Mouse (Mus musculus) limb, embryonic 14.5 days (tissue): ENCODE data around the gene Gpr18. TPM values are rescaled to one million over a fixed set of nuclear protein-coding genes. Genes with fewer than 3 reads are reported as not detected.

Experiments used
- ATAC-seq: fragments of 200-750 bp; cut with Nextera tagmentation; 2 replicates; pipeline ENCODE4 v1.8.0; 2017; ENCODE audit warnings: low read depth, moderate number of reproducible peaks, moderate TSS enrichment; ENCODE audit not compliant: low FRiP score
- DNase-seq: peaks from one replicate; pipeline ENCODE4 v3.0.0-alpha.2; 2015; ENCODE audit warnings: low spot score
- H3K27ac ChIP-seq: fragments of 300-500 bp; sonication (generic); replicated peaks from 2 replicates; pipeline ENCODE4 v1.5.1; 2014; ENCODE audit warnings: low read depth, mild to moderate bottlenecking, low read length, moderate library complexity, mixed read lengths
- H3K27me3 ChIP-seq: fragments of 300-500 bp; sonication (generic); 2 replicates; pipeline ENCODE4 v1.6.1; 2014; ENCODE audit warnings: low read length, mixed read lengths; ENCODE audit not compliant: control insufficient read depth, insufficient read depth
- H3K36me3 ChIP-seq: fragments of 300-500 bp; sonication (generic); 2 replicates; pipeline ENCODE4 v1.6.1; 2014; ENCODE audit warnings: mild to moderate bottlenecking, low read length, moderate library complexity, mixed read lengths; ENCODE audit not compliant: control insufficient read depth, insufficient read depth
- H3K4me1 ChIP-seq: fragments of 300-500 bp; sonication (generic); 2 replicates; pipeline ENCODE4 v1.6.1; 2014; ENCODE audit warnings: antibody characterized with exemption, low read length, mixed read lengths; ENCODE audit not compliant: control insufficient read depth, insufficient read depth
- H3K4me2 ChIP-seq: fragments of 300-500 bp; sonication (generic); replicated peaks from 2 replicates; pipeline ENCODE4 v1.6.1; 2014; ENCODE audit warnings: low read depth, mild to moderate bottlenecking, low read length, moderate library complexity; ENCODE audit not compliant: severe bottlenecking
- H3K4me3 ChIP-seq: fragments of 300-500 bp; sonication (generic); replicated peaks from 2 replicates; pipeline ENCODE4 v1.5.1; 2014; ENCODE audit warnings: low read length
- H3K9ac ChIP-seq: fragments of 300-500 bp; sonication (generic); 2 replicates; pipeline ENCODE4 v1.6.1; 2014; ENCODE audit warnings: mild to moderate bottlenecking, low read depth, low read length, moderate library complexity; ENCODE audit not compliant: severe bottlenecking
- H3K9me3 ChIP-seq: fragments of 300-500 bp; sonication (generic); 2 replicates; pipeline ENCODE4 v1.6.1; 2016; ENCODE audit warnings: low read length; ENCODE audit not compliant: control insufficient read depth
- POLR2A ChIP-seq: fragments of 200-500 bp; IDR thresholded peaks from 2 replicates; pipeline ENCODE4 v1.8.0; 2012; ENCODE audit warnings: inconsistent platforms, mild to moderate bottlenecking, moderate library complexity, borderline replicate concordance; ENCODE audit not compliant: insufficient read depth, insufficient read length; ENCODE audit errors: extremely low read depth
- WGBS: fragments of 180-500 bp; shearing (Covaris S2); extraction: QIAGEN DNeasy Blood & Tissue Kit; methylation state at CpG from one replicate; pipeline ENCODE4 v1.1.7; 2014; 5-methylcytosine and 5-hydroxymethylcytosine counted together
- polyA plus RNA-seq, 2 experiments: library from polyadenylated mRNA; depleted of rRNA in 1 of 2; stranded (reverse) in 1 of 2; unstranded in 1 of 2; fragments of >200 nt; fragmentation: Nextera tagmentation in 1 of 2; extraction: Ambion mirVana in 1 of 2; gene quantifications; 2 replicates each; pipeline versions ENCODE4 v1.2.1 to v1.2.3; 2012 to 2014

Gene Gpr18
- polyA plus RNA-seq, 2 experiments: not detected

DNA sequence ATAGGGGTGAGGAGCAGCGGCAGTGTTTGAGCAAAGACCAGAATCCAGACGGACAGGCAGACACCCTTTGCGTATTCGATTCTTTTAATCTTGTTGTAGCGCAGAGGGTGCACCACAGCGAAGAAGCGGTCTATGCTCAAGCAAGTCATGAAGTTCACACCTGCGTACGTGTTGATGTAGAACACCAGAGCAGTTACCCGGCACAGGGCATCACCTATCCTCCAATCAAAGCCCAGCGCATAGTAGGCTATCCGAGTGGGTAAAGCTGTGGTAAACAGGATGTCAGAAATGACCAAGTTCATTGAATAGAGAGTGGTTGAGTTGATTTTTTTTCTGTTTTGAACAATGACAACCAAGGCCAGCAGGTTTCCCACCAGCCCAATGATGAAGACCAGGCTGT lies 39.0 kb upstream of the Gpr18 start:
- Histone ChIP-seq H3K9ac (no peak overlapping the region), H3K4me3 (no peak overlapping the region), H3K27me3 (no peaks in the 10 kb centered on the region), H3K27ac (no peak overlapping the region), H3K4me1 (no peaks in the 10 kb centered on the region), H3K9me3 (no peaks in the 10 kb centered on the region), H3K4me2 (no peak overlapping the region), H3K36me3 (peaks cover 11% of the 10 kb centered on the region)
- WGBS: 96% methylated on average over 12 of the region's 12 CpGs
- ATAC-seq: no peak
- TF ChIP-seq POLR2A: no peak
- no peak for DNase-seq

DNA sequence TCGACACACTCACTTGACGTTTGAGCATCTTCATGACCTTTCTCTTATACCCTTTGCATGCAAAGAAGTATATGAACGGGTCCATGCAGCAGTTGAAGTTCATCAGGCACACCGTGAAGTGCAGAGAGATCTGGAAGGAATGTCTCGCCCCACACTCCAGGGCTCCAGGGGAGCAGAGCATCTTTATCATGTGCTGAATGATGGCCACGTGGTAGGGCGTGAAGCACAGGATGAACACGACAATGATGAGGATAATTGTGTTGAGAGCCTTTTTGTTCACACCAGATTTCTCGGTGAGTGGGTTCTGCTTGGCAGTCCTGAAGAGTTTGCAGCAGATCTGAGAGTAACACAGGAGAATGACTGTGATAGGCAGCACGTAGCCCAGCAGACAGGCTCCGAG lies 38.5 kb upstream of the Gpr18 start:
- no peak overlapping the region for H3K4me2 ChIP-seq
- no peaks in the 10 kb centered on the region for H3K9me3 ChIP-seq
- TF ChIP-seq POLR2A: no peak
- H3K36me3 ChIP-seq: peaks cover 11% of the 10 kb centered on the region
- ATAC-seq (no peak), DNase-seq (no peak)
- no peak overlapping the region for H3K4me3 ChIP-seq
- H3K27ac ChIP-seq: no peak overlapping the region
- H3K4me1 ChIP-seq: no peaks in the 10 kb centered on the region
- no peak overlapping the region for H3K9ac ChIP-seq
- WGBS: 94% methylated on average over 11 of the region's 11 CpGs
- H3K27me3 ChIP-seq: no peaks in the 10 kb centered on the region

GRCm38 (mm10) chr14:121952046-121952400 lies 36.4 kb upstream of the Gpr18 start:
- Histone ChIP-seq H3K27me3 (no peaks in the 10 kb centered on the region), H3K9me3 (no peaks in the 10 kb centered on the region), H3K36me3 (peaks cover 11% of the 10 kb centered on the region), H3K4me2 (no peak overlapping the region), H3K4me1 (peaks cover 5% of the 10 kb centered on the region; the same call in 1 of the 2 replicates), H3K4me3 (no peak overlapping the region), H3K9ac (no peak overlapping the region), H3K27ac (no peak overlapping the region)
- ATAC-seq: no peak
- no peak for TF ChIP-seq POLR2A
- WGBS: 86% methylated on average over 5 of the region's 5 CpGs
- no peak for DNase-seq

DNA sequence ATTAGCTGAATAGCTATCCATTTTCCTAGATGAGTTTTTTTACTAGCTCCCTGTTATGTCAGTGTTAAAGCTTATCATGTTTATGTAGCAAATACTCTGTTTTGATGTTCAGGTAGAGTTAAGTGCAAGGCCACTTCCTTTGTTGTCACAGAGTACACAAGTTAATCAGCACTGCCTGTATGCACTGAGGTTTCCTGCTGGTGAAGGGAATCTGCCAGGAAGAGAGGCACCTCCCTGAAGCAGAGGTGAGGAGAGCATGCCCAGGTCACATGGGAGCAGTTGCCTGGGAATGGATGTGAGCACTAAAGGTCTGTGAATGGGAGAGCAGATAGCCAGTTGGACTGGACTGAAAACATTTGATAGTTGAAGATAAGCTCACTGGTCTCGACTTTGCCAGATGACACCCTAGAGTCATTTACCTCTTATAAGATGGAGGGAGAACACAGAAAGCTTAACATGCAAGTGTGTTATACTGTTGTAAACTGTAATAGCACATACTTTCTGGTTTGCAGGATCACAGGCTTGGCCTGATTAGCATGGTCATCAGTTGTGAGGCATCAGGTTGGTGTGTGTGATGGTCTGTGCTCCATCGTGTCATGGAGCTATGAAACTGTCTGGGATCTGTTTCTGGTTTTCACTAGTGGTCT lies 35.9 kb upstream of the Gpr18 start:
- 75% methylated on average over 2 of the region's 2 CpGs for WGBS
- Histone ChIP-seq H3K4me2 (no peak overlapping the region), H3K9ac (no peak overlapping the region), H3K27me3 (no peaks in the 10 kb centered on the region), H3K27ac (no peak overlapping the region), H3K4me1 (peaks cover 5% of the 10 kb centered on the region; the same call in 1 of the 2 replicates), H3K36me3 (peaks cover 11% of the 10 kb centered on the region), H3K9me3 (no peaks in the 10 kb centered on the region), H3K4me3 (no peak overlapping the region)
- no peak for ATAC-seq
- TF ChIP-seq POLR2A: no peak
- no peak for DNase-seq

GRCm38 (mm10) chr14:121949897-121950296 lies 34.3 kb upstream of the Gpr18 start:
- no peak overlapping the region for H3K4me2 ChIP-seq
- H3K9me3 ChIP-seq: no peaks in the 10 kb centered on the region
- ATAC-seq (no peak), DNase-seq (no peak)
- H3K27ac ChIP-seq: no peak overlapping the region
- H3K36me3 ChIP-seq: peaks cover 10% of the 10 kb centered on the region
- H3K9ac ChIP-seq: no peak overlapping the region
- H3K27me3 ChIP-seq: no peaks in the 10 kb centered on the region
- no peak overlapping the region for H3K4me3 ChIP-seq
- peaks cover 5% of the 10 kb centered on the region; the same call in 1 of the 2 replicates for H3K4me1 ChIP-seq
- TF ChIP-seq POLR2A: no peak
- 96% methylated on average over 5 of the region's 5 CpGs for WGBS
